Mouse (Mus musculus) gastrocnemius, postnatal 10 days (tissue): ENCODE results near the gene Zfp442. TPM values are rescaled to one million over a fixed set of nuclear protein-coding genes. Genes with fewer than 3 reads are reported as not detected.
"Not testable (repeated sequence)": the region's sequence is repeated elsewhere in the genome, so short reads cannot be mapped to it uniquely, and the experiment has no call there.

Experiments used
- DNase-seq: peaks from one replicate; pipeline ENCODE4 v3.0.0; 2021; ENCODE audit warnings: mixed read lengths
- long read RNA-seq, 2 experiments: library from polyadenylated mRNA; stranded (forward); transcript quantifications; one replicate each; pipeline ENCODE4 v2.0.0; 2021
- total RNA-seq, 2 experiments: library from RNA; stranded (reverse); gene quantifications; 2 replicates each; pipeline ENCODE4 v1.2.3; 2021

Gene Zfp442
- 1 to 10 TPM; 2.7 to 4.4 TPM for total RNA-seq
- long read RNA-seq, experiment 1, partial matches to known transcripts, result 0 of 1 reads
- long read RNA-seq, experiment 1, other reads (novel, unspliced or antisense), result 1 of 1 reads
- long read RNA-seq, experiment 2, partial matches to known transcripts, result 2 of 4 reads
- long read RNA-seq, experiment 2, other reads (novel, unspliced or antisense), result 0 of 4 reads

DNA sequence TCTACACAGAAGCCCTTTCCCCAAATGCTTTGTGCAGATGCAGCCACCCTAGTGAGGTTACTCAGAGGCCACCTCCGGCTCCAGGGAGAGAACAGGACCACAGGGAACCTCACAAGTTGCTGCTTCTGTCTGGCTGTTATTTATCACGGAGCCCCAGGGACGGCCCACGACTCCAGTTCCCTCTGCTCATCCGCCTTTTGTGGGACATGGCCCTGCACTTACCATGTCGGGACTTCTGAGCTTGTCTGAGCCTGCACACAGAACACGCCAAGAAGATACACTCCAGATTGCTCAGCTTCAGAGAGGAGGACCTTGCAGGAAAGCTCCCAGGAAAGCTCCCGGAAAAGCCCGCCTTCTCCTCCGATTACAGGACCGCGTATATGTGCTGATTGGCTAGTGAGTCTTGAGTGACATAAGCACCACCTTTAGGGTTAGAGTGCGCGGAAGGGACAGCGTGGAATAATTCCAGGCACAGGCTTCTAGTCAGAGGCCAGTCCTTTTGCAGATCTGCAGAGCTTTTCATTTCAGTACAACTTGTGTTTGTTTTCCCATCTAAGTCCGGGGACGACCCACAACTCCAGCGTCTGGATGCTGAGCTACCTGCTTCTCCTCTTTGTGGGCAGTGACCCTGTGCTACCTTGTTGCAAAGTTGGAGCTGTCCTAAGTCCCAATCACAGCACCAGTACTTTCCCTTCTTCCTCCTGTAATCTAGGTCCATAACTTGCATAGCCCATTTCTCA lies at the start of gene Zfp442:
Zfp442 (minus strand) TSS at position 307 of the 740 bp plus-strand sequence.
- peak; percentile 41 for DNase-seq

DNA sequence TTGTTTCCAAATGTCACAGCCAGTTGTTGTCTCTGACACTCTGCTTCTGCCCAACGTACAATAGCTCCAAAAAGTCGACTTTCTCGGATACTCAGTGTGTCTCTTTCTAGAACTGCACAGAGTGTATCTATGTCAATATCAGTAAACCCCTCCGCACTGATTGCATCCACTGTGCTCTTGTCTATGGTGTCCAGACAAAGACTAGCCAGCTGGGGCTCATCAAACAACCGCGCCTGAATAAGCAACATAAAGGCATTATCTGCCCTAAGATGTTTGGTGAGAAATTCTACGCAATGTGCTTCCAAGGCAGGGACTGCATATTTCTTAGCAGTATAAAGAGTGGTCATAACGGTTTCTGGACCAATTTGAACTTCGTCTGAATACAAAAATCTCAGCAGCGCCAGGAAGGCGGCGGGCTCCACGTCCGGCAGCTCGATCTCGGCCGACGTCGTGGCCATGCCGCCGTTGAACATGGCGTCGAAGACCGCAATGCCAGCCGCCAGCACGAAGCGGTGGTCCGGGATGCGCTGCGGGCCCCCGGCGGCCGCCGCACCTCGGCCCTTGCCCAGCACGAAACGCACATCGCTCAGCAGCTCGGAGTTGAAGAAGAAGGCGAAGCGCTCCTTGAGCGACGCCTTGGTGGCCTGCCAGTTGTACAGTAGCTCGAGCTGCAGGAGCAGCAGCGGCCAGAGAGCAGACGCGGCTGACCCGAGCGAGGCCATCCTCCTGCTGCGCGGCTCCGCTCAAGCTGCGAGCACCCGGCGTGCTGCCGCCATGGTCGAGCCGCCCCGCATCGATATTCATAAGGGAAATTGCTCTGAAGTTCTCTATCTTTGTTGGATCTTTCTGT lies 49.1 kb upstream of the Zfp442 start:
- DNase-seq, result not testable (repeated sequence)

DNA sequence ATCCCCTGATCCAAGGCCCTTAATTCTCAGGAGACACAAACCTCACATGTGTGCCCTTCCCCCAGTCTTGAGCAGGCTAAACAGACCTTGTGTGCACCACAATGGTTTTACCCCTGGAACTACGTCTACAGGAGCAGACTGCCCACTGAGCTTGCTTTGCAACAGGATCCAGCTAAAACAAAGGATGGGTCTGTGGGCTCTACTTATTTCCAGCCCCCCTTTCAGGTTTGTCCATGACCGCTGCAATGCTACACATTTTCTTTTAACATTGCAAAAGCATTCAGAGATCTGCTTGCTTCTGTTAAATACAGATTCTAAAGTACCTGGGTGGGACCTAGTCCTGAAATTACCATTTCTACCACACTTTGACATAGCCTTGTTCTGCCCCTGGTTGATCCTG lies 41.7 kb upstream of the Zfp442 start:
- no peak for DNase-seq

DNA sequence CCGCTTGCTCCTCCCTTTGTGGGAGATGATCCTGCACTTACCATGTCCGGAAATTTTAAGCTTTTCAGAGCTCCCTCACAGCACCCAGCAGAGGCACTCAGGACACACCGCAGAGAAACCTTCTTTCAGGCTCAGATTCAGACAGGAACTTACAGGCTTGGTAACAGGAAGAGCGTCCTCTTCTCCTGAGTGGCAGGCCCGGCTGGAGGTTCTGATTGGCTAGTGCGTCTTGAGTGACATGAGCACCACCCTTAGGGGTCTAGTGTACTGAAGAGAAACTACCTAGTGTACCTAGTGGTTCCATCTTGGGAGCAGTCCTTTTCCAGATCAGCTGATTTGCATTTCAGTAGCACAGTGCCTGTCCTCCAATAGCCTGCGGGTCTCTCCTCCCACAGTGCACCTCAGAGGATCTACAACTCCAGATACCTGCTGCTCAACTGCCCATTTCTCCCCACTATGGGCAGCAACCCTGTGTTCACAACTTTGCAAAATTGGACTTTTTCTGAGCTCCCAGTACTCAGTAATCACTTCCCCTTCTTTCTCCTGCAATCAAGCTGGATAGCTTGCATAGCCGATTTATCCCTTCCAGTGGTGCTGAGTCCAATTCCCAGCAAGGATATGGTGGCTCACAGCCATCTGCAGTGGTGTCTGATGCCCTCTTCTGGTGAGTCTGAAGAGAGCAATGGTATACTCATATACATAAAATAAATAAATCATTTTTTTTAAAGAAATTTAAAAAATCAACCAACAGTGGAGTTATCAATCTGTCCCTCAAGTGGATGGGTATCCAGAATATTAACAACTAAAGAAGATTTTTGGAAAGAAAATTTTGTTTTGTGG lies 33.9 kb upstream of the Zfp442 start, which contains the start of gene Zfp345:
Zfp345 (minus strand) TSS at position 153 of the 840 bp plus-strand sequence.
- not testable (repeated sequence) for DNase-seq

DNA sequence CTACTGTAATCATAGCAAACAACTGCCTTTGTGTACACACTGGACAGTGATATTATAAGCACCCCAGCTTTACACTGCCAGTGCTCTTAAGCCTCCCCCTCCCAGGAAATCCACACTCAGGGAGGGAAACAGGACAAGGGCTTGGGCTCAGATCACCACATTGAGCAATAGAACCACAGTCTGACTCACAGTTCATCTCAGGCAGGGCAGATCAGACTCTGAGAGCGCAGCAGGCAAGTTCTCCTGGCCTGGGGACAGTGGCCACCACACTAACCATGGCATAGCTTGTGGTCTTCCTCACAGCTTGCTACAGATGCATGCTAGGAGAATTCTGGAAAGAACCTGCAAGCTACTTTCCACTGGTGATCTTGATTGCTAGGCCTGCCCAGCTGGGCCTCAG lies 12.2 kb downstream of the Zfp442 start:
- not testable (repeated sequence) for DNase-seq

DNA sequence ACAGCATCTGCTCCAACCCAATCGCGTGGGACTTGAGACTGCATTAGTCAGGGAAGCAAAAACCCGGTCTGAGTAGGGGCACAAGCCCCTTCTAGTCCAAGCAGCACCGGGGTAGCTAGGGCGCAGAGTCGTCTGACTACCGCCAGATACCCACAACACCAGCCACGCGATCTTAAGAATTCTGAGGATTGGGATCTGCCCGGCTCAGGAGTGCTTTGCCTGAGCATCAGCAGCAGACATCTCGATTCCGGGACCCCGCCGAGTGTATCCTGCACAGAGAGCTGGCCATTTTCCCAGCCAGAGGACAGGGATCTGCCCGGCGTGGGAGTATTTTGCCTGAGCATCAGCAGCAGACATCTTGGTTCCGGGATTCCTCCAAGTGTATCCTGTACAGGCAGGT lies 39.1 kb downstream of the Zfp442 start:
- DNase-seq, result not testable (repeated sequence)

DNA sequence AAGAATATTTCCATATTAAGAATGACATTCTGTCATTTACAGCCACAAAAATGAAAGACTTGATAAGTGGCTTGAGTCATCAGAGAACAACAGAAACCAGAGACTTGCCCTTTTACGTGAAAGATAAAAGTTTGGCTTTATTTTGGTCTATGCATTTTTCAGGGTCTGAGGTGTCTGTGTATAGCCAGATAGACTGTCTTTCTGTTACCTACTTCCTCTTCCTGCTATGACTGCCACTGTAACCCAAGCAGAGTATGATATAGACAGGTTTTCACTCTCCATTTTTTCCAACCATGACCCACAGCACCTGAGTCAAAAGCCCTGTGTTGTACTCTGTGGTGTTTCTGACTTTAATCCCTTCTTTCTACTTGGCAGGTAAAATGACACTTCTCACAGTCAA lies 61.1 kb downstream of the Zfp442 start:
- no peak for DNase-seq

DNA sequence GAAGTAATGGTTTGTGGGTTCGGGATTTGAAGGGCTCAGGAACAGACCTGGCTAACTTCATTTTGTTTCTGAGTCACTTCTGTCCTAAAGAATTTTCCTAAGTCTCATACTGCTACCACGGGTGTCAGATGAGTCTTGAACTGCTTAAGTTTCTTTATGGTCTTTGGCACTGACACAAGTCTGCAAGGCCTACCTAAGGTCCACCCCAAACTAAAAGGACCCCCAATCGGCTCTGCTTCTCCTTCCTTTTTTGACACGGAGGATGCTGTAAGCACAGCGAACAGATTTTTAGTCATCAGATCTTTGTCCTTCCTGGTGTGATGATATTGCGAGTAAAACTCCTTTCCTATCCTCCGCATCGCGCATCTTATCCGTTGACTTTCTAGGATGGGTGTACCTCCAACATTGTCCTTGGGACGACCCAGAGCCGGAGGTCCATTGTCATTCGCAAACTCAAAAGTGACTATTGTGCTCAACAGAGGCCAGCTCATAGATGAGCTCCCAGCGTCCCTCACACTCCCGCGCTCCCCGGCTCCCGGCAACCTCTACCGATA lies 65.7 kb downstream of the Zfp442 start:
- not testable (repeated sequence) for DNase-seq

DNA sequence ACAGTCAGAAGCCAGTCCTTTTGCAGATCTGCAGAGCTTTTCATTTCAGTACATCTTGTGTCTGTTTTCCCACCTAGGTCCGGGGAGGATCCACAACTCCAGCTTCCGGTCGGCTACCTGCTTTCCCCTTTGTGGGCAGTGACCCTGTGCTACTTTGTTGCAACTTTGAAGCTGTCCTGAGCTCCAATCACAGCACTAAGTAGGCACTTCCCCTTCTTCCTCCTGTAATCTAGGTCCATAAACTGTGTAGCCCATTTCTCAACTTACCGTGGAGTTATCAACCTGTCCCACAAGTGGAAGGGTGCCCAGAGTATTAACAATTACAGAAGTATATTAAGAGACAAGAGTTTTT lies 88.4 kb downstream of the Zfp442 start:
- no peak for DNase-seq

DNA sequence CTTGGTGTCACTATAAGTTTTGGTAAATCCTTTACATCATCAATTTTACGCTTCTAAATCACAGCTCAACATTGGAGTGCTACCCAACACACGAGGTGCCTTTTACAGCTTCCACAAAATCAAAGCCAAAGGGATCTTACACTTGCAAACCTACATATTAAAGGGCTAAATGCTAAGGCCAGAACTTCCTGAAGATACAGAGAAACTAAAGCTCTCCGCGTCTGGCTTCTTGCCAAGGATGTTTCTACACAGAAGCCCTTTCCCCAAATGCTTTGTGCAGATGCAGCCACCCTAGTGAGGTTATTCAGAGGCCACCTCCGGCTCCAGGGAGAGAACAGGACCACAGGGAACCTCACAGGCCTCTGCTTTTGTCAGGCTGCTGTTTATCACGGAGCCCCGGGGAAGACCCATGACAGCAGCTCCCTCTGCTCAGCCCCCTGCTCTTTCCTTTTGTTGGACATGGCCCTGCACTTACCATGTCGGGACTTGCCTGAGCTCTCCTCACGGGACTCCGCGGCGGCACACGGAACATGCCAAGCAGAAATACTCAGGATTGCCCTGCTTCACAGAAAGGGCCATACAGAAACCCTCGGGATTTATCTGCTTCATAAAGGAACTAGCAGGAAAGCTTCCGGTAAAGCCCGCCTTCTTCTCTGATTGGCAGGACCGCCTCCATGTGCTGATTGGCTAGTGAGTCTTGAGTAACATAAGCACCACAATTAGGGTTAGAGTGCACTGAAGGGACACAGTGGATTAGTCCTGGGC lies 89.0 kb downstream of the Zfp442 start, which contains the start of gene 3300002I08Rik:
3300002I08Rik (minus strand) TSS at position 653 of the 765 bp plus-strand sequence.
- DNase-seq, result peak; percentile 74

Other genes starting within 250 kb of the Zfp442 start
- 1 to 10 TPM; 3.6 to 3.7 TPM for gene Zfp937, start 233.4 kb downstream of the Zfp442 start, total RNA-seq
- gene Gm21994, start 195.9 kb downstream of the Zfp442 start, total RNA-seq, result 1 to 10 TPM; 3.1 to 3.8 TPM
- under 1 TPM in 1 of 2 experiments, not detected in 1; 0.20 TPM for gene Gm14124, start 194.0 kb downstream of the Zfp442 start, total RNA-seq
- gene Gm10130, start 127.8 kb downstream of the Zfp442 start, total RNA-seq, result 1 to 10 TPM; 1.1 to 3.1 TPM
- gene 3300002I08Rik, start 88.7 kb downstream of the Zfp442 start, total RNA-seq, result 1 to 10 TPM; 1.6 to 2.7 TPM
- under 1 TPM; 0.14 to 0.23 TPM for gene Zfp345, start 33.6 kb upstream of the Zfp442 start, total RNA-seq
- gene Cst7, start 118.9 kb upstream of the Zfp442 start, total RNA-seq, result not detected
- gene Apmap, start 157.1 kb upstream of the Zfp442 start, total RNA-seq, result 10 to 100 TPM; 21.1 to 23.0 TPM
- gene Acss1, start 217.0 kb upstream of the Zfp442 start, total RNA-seq, result 10 to 100 TPM; 18.0 to 22.1 TPM
- gene Vsx1, start 237.9 kb upstream of the Zfp442 start, total RNA-seq, result not detected